15 mouse cellular contexts compared by ENCODE assay signal in genomic region chr13:103819377-103819776, GRCm38 (mm10).
"Had no signal": no experiment of that assay in that cellular context is flagged by ENCODE, and none has a peak within 500 bp of the region (broad histone marks: within the 10 kb centered on the region; RNA-seq: fewer than 3 reads in every experiment).

No protein-coding gene starts in this region.

- H3K4me1 ChIP-seq: neural tube, embryonic 15.5 days; stomach, embryonic 15.5 days had no signal

- DNase-seq: retina, postnatal 1 day; right cerebral cortex, adult 18-20 months; right cerebral cortex, postnatal 14 days; right cerebral cortex, postnatal 25 days; right cerebral cortex, postnatal 4 days; spleen, adult 18-20 months; thymus, adult 18-20 months; thymus, adult 2 months; thymus, postnatal 14 days; thymus, postnatal 25 days; thymus, postnatal 36 days; thymus, postnatal 4 days had no signal

- H3K27ac ChIP-seq: neural tube, embryonic 15.5 days; stomach, embryonic 15.5 days; stomach, postnatal 0 days had no signal

- H3K27me3 ChIP-seq: neural tube, embryonic 15.5 days; stomach, embryonic 15.5 days had no signal

- H3K9me3 ChIP-seq: neural tube, embryonic 15.5 days; stomach, embryonic 15.5 days had no signal

- H3K4me2 ChIP-seq: neural tube, embryonic 15.5 days; stomach, embryonic 15.5 days had no signal

- H3K4me3 ChIP-seq: neural tube, embryonic 15.5 days; stomach, embryonic 15.5 days had no signal

- H3K9ac ChIP-seq: neural tube, embryonic 15.5 days; stomach, embryonic 15.5 days had no signal
